Mouse (Mus musculus) intestine, embryonic 16.5 days (tissue): ENCODE measurements around the gene Kpna1. TPM values are rescaled to one million over a fixed set of nuclear protein-coding genes. Genes with fewer than 3 reads are reported as not detected.
"Not testable (repeated sequence)": the region's sequence is repeated elsewhere in the genome, so short reads cannot be mapped to it uniquely, and the experiment has no call there.

Source experiments
- ATAC-seq: fragments of 200-750 bp; cut with Nextera tagmentation; 2 replicates; pipeline ENCODE4 v1.8.0; 2017; ENCODE audit warnings: moderate TSS enrichment, moderate library complexity
- H3K27ac ChIP-seq: fragments of 300-500 bp; sonication (generic); 2 replicates; pipeline ENCODE4 v1.5.1; 2014; ENCODE audit warnings: mild to moderate bottlenecking, low read length
- H3K27me3 ChIP-seq: fragments of 300-500 bp; sonication (generic); replicated peaks from 2 replicates; pipeline ENCODE4 v1.6.1; 2014; ENCODE audit warnings: low read length, control low read depth, mixed read lengths; ENCODE audit not compliant: control insufficient read depth, insufficient read depth
- H3K36me3 ChIP-seq: fragments of 300-500 bp; sonication (generic); 2 replicates; pipeline ENCODE4 v1.6.1; 2014; ENCODE audit warnings: low read length, control low read depth; ENCODE audit not compliant: control insufficient read depth, insufficient read depth
- H3K4me1 ChIP-seq: fragments of 300-500 bp; sonication (generic); 2 replicates; pipeline ENCODE4 v1.6.1; 2014; ENCODE audit warnings: low read length, control low read depth, mixed read lengths; ENCODE audit not compliant: control insufficient read depth, insufficient read depth
- H3K4me2 ChIP-seq: fragments of 300-500 bp; sonication (generic); 2 replicates; pipeline ENCODE4 v1.6.1; 2014; ENCODE audit warnings: low read depth, low read length, control low read depth
- H3K4me3 ChIP-seq: fragments of 300-500 bp; sonication (generic); 2 replicates; pipeline ENCODE4 v1.5.1; 2014; ENCODE audit warnings: mild to moderate bottlenecking, low read length
- H3K9ac ChIP-seq: fragments of 300-500 bp; sonication (generic); 2 replicates; pipeline ENCODE4 v1.6.1; 2014; ENCODE audit warnings: low read depth, low read length
- H3K9me3 ChIP-seq: fragments of 300-500 bp; sonication (generic); 2 replicates; pipeline ENCODE4 v1.6.1; 2016; ENCODE audit warnings: low read length, control low read depth; ENCODE audit not compliant: control insufficient read depth
- WGBS: fragments of 180-500 bp; shearing (Covaris S2); extraction: QIAGEN DNeasy Blood & Tissue Kit; methylation state at CpG from one replicate; pipeline ENCODE4 v1.1.7; 2014; 5-methylcytosine and 5-hydroxymethylcytosine counted together
- polyA plus RNA-seq: library from polyadenylated mRNA; unstranded; fragments of >200 nt; fragmentation: Nextera tagmentation; extraction: Ambion mirVana; gene quantifications from 2 replicates; pipeline ENCODE4 v1.2.1, GENCODE M21; 2015

Kpna1 gene
- polyA plus RNA-seq, 1 experiment from 2014 or later, result 31.6 TPM

- Histone ChIP-seq H3K9me3 (no peaks in the 10 kb centered on the region), H3K4me2 (peak overlapping the region; percentile 75), H3K27ac (peak overlapping the region; percentile 98), H3K9ac (peak overlapping the region; percentile 89), H3K4me1 (peaks cover 9% of the 10 kb centered on the region), H3K36me3 (no peaks in the 10 kb centered on the region), H3K4me3 (peak overlapping the region; percentile 86), H3K27me3 (no peaks in the 10 kb centered on the region)
- ATAC-seq, result peak; percentile 79
- under 1% methylated on average over 43 of the region's 86 CpGs for WGBS
These were observed 5.1 kb downstream of the Kpna1 start for GRCm38 (mm10) chr16:35983517-35984101.

- WGBS, result 61% methylated on average over 3 of the region's 3 CpGs
- H3K9ac ChIP-seq, result no peak overlapping the region; the same call in 1 of the 2 replicates
- H3K36me3 ChIP-seq, result peaks cover 2% of the 10 kb centered on the region; the same call in 1 of the 2 replicates
- ATAC-seq, result no peak
- no peaks in the 10 kb centered on the region for H3K9me3 ChIP-seq
- H3K4me2 ChIP-seq, result peak overlapping the region; percentile 75; the same call in 1 of the 2 replicates
- peaks cover 9% of the 10 kb centered on the region for H3K4me1 ChIP-seq
- H3K27me3 ChIP-seq, result no peaks in the 10 kb centered on the region
- H3K4me3 ChIP-seq, result peak overlapping the region; percentile 86
- no peak overlapping the region for H3K27ac ChIP-seq
These were observed 5.9 kb downstream of the Kpna1 start for GRCm38 (mm10) chr16:35984471-35984870.

GRCm38 (mm10) chr16:35987930-35988329, 9.4 kb downstream of the Kpna1 start:
- no peak for ATAC-seq
- 48% methylated on average over 1 of the region's 1 CpGs for WGBS
- H3K27ac ChIP-seq, result no peak overlapping the region
- H3K9me3 ChIP-seq, result no peaks in the 10 kb centered on the region
- no peaks in the 10 kb centered on the region for H3K27me3 ChIP-seq
- peaks cover 4% of the 10 kb centered on the region; the same call in 1 of the 2 replicates for H3K36me3 ChIP-seq
- H3K4me2 ChIP-seq, result no peak overlapping the region
- no peak overlapping the region for H3K4me3 ChIP-seq
- peaks cover 9% of the 10 kb centered on the region for H3K4me1 ChIP-seq
- no peak overlapping the region for H3K9ac ChIP-seq

GRCm38 (mm10) chr16:35992391-35992790, 13.8 kb downstream of the Kpna1 start:
- WGBS, result 60% methylated on average over 1 of the region's 1 CpGs

GRCm38 (mm10) chr16:35993316-35993715, 14.8 kb downstream of the Kpna1 start:
- no peaks in the 10 kb centered on the region for H3K4me1 ChIP-seq
- 85% methylated on average over 3 of the region's 3 CpGs for WGBS
- ATAC-seq, result no peak

More at GRCm38 (mm10) chr16:35992391-35992790, 13.8 kb downstream of the Kpna1 start:
- no peaks in the 10 kb centered on the region for H3K9me3 ChIP-seq
- peaks cover 4% of the 10 kb centered on the region; the same call in 1 of the 2 replicates for H3K4me1 ChIP-seq
- H3K27me3 ChIP-seq, result no peaks in the 10 kb centered on the region
- H3K4me3 ChIP-seq, result no peak overlapping the region
- H3K4me2 ChIP-seq, result no peak overlapping the region
- peaks cover 4% of the 10 kb centered on the region; the same call in 1 of the 2 replicates for H3K36me3 ChIP-seq
- no peak for ATAC-seq
- no peak overlapping the region for H3K27ac ChIP-seq
- H3K9ac ChIP-seq, result no peak overlapping the region

GRCm38 (mm10) chr16:35998852-35999251, 20.3 kb downstream of the Kpna1 start:
- not testable (repeated sequence) for H3K9me3 ChIP-seq, H3K4me2 ChIP-seq, H3K4me1 ChIP-seq, H3K36me3 ChIP-seq, H3K4me3 ChIP-seq, H3K9ac ChIP-seq, H3K27ac ChIP-seq, H3K27me3 ChIP-seq, ATAC-seq
- WGBS, result 90% methylated on average over 4 of the region's 4 CpGs

More at GRCm38 (mm10) chr16:35993316-35993715, 14.8 kb downstream of the Kpna1 start:
- Histone ChIP-seq H3K27ac (no peak overlapping the region), H3K9me3 (no peaks in the 10 kb centered on the region), H3K4me2 (no peak overlapping the region), H3K9ac (no peak overlapping the region), H3K27me3 (no peaks in the 10 kb centered on the region), H3K4me3 (no peak overlapping the region), H3K36me3 (peaks cover 4% of the 10 kb centered on the region; the same call in 1 of the 2 replicates)

- H3K36me3 ChIP-seq, result peaks cover 6% of the 10 kb centered on the region; the same call in 1 of the 2 replicates
- H3K4me3 ChIP-seq, result no peak overlapping the region
- H3K9ac ChIP-seq, result no peak overlapping the region
- ATAC-seq, result no peak
- 93% methylated on average over 3 of the region's 3 CpGs for WGBS
- H3K4me2 ChIP-seq, result no peak overlapping the region
- H3K27me3 ChIP-seq, result no peaks in the 10 kb centered on the region
- H3K27ac ChIP-seq, result no peak overlapping the region
- no peaks in the 10 kb centered on the region for H3K9me3 ChIP-seq
- H3K4me1 ChIP-seq, result no peaks in the 10 kb centered on the region
These were observed 29.8 kb downstream of the Kpna1 start for GRCm38 (mm10) chr16:36008396-36008795.

- Histone ChIP-seq H3K4me1 (no peaks in the 10 kb centered on the region), H3K36me3 (no peaks in the 10 kb centered on the region; the same call in 1 of the 2 replicates), H3K4me2 (no peak overlapping the region)
These were observed 37.8 kb downstream of the Kpna1 start for GRCm38 (mm10) chr16:36016335-36016734.

GRCm38 (mm10) chr16:36028120-36028519, 49.6 kb downstream of the Kpna1 start:
- not testable (repeated sequence) for H3K4me1 ChIP-seq, H3K36me3 ChIP-seq, H3K27ac ChIP-seq, H3K27me3 ChIP-seq, H3K9ac ChIP-seq, H3K4me3 ChIP-seq, ATAC-seq, H3K9me3 ChIP-seq, H3K4me2 ChIP-seq
- 86% methylated on average over 1 of the region's 2 CpGs for WGBS

More at GRCm38 (mm10) chr16:36016335-36016734, 37.8 kb downstream of the Kpna1 start:
- no peak overlapping the region for H3K4me3 ChIP-seq
- H3K9me3 ChIP-seq, result no peaks in the 10 kb centered on the region
- no peak for ATAC-seq
- no peaks in the 10 kb centered on the region for H3K27me3 ChIP-seq
- H3K27ac ChIP-seq, result no peak overlapping the region
- no peak overlapping the region for H3K9ac ChIP-seq
- WGBS, result 97% methylated on average over 1 of the region's 1 CpGs
